Mouse (Mus musculus) testis, adult 2 months (tissue): ENCODE measurements around the gene Gpatch4.

ENCODE experiments used
- CTCF ChIP-seq: fragments of 200-500 bp; IDR thresholded peaks from 2 replicates; pipeline ENCODE4 v1.5.1; 2012; ENCODE audit warnings: low read depth, mild to moderate bottlenecking, inconsistent platforms, low read length, moderate library complexity; ENCODE audit not compliant: control insufficient read depth, insufficient read depth, insufficient replicate concordance
- POLR2A ChIP-seq: fragments of 200-500 bp; IDR thresholded peaks from 2 replicates; pipeline ENCODE4 v1.6.1; 2012; ENCODE audit warnings: low read depth, mild to moderate bottlenecking, inconsistent platforms, low read length, moderate library complexity; ENCODE audit not compliant: control insufficient read depth

- TF ChIP-seq POLR2A = no peak
- TF ChIP-seq CTCF = no peak
These were observed 30.7 kb downstream of the Gpatch4 start for GRCm38 (mm10) chr3:88073631-88074030.
